Mouse (Mus musculus) v-Abl transformed pro-B cells (cell line): ENCODE data around the gene Plin3.

Source experiments
- in situ Hi-C, 2 experiments: fragments of 400-800 bp; cut with MboI; formaldehyde crosslinking; loops; one replicate each; pipeline ENCODE4 v1.15.1; 2025; ENCODE audit not compliant: unreplicated experiment in 2 of 2

The Plin3 gene

DNA sequence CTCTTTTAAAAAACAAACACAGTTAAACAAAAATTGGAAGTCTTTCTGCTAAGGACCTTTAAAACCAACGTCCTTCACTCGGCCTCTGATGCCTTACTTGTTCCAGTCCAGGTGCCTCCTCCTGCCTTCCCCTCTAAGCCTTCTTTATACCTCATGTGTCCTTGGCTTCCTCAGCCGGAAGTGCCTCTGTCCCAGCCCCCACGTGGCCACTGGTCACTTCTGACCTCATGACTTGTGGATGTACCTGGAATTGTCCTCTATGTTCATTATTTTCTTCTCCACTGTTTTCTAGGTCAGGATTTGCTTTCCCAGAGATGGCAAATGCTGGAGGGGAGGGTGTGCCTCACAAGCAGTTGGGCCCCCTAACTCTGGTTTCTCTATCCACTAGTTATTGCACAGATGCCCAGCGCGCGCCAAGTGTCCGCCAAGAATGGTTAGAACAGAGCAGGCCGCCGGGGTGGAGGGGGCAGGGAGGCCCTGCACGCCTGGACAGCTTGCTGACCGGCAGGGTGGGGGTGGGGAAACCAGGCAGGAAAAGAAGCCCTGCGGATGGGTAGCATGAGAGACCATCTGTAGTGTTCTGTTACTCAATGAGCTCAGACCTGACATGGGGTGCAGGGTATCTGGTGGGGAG lies 9.8 kb upstream of the Plin3 start:
- in situ Hi-C loops: no loop called here

DNA sequence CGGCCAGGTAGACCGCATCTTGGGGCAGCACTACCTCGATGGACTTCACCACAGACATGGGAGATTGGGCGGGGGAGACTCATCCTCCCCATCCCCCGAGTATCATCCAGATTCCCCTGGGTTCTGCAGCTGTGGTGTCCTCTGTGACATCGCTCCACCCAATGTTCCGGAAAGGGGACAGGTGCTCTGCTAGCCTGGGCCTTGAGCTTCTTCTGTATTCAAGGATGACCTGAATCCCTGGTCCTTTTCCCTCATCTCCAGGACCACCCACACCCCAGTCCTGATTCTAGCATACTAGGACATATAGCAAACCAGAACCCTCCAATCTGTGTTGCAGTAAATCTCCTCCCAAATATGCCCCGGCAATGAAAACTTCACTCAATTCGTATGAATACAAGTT lies 7.5 kb upstream of the Plin3 start, which contains the start of gene Arrdc5:
TSS of gene Arrdc5 (minus strand) at position 101 of the 400 bp plus-strand sequence.
- in situ Hi-C loops: no loop called here

DNA sequence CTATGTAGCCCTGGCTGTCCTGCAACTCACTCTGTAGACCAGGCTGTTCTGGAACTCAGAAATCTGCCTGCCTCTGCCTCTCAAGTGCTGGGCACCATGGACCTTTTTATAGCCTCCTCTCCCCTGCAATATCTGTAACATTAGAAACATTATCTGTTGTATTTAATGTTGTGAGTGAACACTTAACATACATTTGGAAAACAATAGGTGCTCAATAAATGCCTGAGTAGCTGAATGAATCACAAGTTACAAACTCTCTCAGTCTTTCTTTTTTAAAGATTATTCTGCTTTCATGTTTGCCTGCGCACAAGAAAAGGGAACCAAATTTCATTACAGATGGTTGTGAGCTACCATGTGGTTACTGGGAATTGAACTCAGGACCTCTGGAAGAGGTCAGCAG lies 5.6 kb upstream of the Plin3 start:
- in situ Hi-C loops: no loop called here

DNA sequence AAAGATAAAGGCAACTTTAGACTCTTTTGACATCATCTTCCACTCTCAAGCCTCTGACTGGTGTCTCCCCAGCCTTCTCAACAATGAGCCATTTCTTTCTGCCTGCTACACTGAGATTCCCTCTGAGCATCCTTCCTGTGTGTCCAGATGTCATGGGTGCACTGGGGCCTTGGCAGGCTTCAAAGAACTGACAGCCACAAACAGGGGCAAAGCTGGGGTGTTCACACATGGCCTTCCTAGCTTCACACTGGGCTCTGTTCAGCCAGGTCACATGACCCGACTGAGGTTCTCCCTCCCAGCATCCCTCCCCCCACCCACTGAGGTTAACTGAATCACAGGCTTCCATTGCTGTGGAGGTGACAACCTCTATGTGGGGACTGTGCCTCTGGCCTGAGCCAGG lies 3.5 kb upstream of the Plin3 start:
- in situ Hi-C loops: no loop called here

DNA sequence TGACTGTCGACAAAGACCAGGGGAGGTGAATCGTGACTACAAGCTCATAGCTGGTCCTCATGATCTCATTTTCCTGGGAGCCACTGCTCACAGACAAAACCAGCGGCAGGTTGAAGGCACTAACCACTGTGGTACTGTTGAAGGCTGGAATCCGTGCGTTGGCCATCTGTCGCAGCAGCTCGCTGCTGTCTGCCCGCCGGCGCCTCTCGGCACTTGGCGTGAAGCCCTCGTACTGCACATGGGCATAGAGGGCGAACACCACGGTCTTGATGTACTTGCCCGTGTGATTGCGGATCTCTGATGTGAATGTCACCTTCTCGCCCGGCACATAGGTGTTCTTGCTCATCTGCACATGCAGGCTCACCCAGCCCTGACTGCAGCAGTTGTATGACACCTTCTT lies 1.6 kb upstream of the Plin3 start:
- in situ Hi-C loops: no loop called here

DNA sequence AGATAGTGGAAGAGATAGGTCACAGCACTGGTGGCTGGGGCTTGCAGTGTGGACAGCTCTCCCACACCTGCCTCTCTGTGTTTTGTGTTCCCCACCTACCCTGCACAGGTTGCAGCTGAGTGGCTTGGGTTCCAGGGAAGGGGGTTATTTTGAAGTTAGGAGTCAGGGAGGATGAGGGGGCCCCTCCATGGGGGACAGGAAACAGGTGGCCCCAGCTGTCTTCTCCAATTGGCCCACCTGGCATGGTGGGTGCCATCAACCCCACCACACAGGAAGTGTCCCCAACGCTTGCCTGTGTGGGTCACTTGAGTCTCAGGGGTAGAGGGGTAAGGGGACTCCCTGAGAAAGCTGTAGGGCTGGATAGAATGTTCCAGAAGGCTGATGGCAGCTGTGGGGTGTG lies 618 bp upstream of the Plin3 start:
- in situ Hi-C loops: no loop called here

DNA sequence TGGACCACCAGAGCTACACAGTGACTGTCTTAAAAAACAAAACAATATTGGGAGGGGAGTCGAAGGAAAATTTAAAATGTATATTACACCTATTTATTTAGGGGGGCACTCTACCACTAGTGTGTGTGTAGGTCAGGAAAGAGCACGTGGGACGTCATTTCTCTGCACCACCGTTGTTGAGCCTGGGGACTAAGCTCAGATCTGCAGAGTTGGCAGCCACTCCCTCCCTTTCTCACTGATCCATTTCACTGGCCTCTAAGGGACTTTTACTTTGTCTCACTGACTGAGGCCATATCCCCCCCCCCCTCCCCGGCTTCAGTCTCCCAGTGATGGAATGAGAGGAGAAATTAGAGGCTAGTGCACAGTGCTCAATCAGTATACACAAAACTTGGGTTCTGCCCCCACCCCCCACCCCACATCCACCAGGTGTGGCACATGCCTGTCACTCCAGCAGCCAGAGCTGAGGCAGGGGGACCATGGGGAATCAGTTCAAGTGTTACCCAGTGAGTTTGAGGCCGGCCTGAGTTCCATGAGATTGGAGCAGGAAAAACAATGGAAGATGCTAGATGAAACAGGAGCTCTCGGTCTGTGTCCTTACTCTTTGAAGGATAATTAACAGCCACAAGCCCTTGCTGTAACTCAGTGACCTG lies 722 bp downstream of the Plin3 start:
- in situ Hi-C loops: no loop called here

DNA sequence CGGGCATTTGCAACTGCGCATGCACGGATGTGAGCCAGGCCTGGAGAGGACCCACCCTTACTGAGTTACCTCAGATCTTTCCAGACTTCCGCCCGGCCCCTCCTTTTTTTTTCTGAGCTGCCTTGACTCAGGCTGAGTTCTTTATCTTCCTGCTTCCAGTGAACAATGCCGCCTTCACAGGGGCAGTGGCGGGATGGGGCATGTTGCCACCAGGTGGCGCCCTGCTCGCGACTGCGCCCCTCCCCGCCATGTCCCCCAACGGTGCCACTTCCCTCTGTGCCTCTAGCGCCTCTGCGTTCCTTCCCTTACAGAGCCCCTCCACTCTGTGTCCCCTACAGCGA lies 1.5 kb downstream of the Plin3 start:
- in situ Hi-C loops: no loop called here

DNA sequence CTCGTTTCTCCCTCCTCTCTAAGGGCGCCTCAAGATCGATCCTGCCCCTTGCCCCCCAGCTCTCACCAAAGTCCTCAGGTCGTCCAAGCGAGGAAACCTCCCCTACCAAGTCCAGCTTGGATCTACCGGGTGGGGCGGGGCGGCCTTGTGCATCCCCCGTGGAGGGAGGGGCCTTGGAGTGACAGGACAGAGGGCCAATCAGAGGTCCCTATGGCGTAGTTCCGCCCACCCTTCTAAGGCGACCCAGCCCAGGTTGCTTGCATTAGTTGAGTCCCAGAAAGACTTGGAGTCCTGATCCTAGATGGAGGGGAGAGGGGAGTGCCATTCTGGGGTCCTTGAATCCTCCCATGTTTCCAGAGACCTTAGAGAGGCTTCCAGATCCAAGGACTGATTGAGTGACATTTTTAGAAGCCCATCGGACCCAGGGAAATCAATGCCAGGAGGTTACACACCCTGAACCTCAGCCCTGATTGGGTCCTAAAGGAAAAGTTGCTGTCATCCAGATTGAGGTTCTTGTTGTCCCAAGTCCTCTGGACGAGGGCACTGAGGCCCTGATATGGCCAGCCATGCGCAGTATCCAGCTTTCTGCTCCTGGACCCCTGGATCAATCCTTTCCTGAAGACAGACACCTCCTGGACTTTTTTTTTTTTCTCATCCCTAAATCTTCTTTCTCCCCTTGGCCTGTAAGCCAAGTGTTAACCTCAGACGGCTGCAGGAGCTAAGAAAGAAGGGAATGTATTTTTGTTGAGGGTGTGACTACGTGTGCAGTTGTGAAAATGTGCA lies 2.1 kb downstream of the Plin3 start:
- in situ Hi-C loops: no loop called here

DNA sequence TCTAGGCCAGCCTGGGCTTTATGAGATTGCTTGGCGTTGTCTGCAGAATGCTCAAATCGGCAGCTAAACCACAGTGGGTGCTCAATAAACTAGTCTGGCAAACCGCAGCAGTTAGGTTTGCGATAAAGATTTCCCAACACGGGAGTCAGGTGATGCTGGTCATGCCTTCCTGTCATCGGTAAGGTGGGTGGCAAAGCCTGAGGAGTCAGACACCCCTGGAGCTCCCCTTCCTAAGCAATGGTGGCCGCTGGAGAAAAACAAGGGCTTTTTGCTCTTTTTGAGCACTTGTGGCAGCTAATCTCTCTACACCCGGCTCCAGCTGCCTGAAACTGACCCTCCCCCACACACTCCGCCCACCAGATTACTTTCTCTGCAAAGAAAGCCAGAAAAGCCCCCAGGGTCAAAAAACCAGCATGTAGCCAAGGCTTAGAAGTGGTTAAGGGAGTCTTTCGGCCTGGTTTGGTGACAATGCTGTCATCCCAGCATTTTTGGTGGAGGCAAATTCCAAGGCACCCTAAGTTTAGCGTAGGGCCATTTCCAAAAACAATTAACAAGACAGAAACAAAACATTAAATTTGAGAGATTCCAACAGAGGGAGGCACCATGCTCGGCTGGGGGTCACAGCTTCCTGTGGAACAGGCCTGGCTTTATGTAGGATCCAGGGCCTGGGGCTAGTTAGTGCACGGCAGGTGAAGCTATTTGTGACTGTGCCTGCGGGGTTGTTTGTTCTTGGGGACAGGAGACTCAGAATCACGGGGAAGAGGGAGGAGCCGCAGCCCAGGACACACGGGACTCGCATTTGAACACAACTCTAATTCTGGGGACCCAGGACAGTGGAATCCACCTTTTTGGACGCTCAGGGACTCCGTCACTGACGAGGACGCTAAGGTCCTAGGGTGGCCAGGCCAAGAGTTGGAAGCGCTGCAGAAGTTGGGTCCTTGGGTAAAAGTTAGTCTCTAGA lies 3.0 kb downstream of the Plin3 start:
- in situ Hi-C loops: no loop called here

DNA sequence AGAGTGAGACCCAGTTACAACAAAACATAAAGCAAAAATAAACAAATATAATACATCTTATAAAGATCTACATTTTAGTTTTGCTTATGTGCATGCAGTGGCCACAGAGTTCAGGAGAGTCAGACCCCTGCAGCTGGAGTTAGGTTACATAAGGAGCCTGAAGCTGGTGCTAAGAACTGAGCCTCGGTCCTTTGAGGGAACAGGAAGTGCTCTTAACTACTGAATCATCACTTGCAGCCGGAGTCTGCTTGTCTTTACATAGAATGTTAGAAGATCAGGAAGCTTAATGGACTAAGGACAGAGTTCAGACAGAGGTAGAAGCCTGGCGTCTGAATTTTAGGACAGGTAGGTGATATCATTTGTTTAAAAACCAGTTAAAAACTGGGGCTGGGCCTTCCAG lies 3.8 kb downstream of the Plin3 start:
- in situ Hi-C loops: no loop called here

DNA sequence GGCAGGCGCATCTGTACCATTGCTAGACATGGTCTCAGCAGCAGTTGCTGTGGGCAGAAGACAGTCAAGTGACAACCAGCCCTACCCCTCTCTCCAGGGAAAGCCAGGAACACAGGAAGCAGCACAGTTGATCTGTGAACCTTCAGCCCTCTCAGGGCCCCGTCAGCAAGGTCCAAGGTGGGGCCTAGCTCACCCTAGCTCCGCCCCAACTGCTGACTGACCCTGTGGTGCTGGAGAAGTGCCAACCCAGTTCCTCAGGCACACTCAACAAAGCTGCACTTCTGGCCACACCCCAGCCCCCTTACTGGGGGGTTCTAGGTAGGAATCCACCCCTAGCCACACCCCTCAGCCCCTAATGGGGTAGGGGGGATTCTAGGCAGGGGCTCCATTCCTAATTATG lies 4.8 kb downstream of the Plin3 start:
- in situ Hi-C loops: no loop called here

DNA sequence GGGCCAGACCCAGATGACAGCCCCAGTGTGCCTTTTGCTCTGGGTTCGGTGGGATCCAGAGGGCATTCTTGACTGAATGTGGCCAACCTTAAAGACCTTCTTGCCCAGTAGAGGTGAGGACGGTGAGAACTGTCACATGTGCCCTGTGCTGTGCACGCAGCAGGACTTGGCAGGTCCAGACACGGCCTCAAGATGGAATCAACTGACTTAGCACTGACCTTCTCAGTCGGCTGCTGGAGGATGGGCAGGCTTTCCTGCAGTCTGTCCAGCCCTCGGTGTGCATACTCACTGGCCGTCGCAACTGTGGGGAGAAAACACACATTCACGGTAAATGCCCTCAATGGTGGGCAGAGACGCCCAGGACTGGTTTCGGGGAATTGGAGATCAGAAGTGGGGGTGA lies 6.7 kb downstream of the Plin3 start:
- in situ Hi-C loops: no loop called here

DNA sequence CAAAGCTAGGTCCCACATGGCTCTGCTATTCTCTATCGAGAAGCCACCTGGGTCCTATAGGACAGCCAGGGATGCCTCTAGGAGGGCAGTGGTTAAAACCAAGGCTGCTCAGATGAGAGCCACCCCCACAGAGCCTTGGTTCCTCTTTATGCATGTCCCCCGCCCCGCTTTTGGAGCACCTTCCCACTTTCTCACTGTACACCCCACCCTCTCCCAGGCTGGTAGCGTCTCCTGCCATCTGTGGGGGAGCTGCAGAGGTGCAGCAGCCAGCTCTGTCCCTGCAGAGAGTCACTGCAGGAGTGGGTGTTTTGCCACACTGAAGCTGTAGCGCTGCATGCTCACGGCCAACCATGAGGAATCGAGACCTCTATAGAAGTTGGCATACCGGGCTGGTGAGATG lies 9.4 kb downstream of the Plin3 start:
- in situ Hi-C loops: no loop called here

DNA sequence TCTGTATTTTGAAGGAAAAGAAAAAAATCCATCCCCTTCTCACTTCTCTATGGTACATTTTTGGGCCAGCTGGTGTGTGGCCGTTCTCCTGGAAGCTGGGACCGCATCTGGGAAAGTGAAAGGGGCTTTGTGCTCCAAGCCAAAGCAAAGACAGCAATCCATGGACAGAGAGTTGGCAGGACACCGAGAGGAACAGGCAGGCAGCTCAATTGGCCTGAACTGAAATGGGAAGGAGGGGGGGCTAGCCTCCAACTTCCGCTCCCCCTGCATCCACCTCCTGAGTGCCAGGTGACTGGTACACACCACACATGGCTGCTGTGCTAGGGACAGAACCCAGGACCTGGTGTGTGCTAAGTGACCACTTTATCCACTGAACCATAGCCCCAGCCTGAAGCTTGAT lies 9.9 kb downstream of the Plin3 start:
- in situ Hi-C loops: no loop called here

DNA sequence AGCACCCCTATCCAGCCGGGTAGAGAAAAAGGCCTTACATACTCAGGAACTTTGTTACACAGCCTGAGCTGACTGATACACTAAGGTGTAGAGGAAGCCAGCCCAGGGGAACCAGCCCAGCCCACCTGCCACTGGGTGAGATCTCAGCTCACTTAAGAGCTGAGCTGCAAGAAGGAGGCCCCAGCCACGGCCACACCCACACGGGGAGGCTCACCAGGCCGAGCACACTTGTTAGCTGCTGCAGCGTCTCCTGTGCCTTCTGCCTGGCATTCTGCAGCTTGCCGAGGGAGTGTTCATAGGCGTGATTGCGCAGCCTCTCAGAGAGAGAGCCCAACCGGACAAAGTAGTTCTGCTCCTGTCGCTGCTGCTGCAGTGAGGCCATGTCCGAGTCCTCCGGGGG lies 11.5 kb downstream of the Plin3 start:
- in situ Hi-C loops: no loop called here

DNA sequence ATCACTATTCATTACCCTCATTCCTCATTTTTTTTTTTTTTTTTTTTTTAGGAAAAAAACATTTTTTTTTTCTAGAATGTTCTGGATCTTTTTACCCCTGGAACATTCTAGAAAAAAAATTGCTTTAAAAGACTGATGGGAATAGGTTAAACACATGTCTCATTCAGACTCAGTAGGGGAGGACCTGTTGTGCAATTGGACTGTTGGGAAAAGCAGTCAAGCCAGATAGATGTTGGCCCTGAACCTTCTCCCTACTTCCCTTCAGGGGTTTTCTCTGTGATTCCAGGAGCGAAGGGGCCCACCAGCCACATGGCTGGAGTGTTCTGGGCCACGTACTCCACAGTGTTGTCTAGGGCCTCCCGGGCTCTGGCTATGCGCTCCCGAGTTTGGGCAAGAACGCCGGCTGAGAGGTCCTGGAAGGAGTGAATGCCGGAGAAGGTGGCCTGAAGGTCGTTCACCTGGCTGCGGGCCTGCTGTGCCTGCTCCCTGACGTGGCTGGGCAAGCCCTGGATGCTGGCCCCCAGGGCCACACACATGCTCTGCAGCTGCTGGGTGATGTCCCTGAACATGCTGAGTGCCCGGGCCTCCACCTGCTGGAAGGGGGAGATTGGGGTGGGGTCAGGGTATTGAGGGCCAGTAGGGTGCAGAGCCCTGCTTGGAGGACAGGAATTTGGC lies 13.1 kb downstream of the Plin3 start:
- in situ Hi-C loops: loop anchor here (5.0 kb wide), 1 partner anchor 33 kb away; no protein-coding TSS in a partner anchor

DNA sequence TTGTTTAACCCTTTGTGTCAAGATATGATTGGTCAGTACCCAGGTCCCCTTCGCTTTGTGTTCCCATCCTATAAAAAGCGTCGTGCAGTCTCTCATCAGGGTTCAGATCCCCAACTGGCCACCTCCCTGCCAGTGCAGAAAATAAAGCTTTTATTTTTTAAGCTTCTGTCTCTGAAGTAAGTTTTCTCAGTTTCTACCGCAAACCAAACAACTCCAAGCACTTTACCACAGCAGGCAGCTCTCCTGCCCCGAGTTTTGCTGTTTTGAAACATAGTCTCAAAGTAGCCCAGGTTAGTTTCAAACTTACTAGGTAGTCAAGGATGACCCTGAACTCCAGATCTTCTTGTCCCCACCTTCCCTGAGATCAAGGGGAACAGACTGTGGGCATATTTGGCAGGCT lies 14.3 kb downstream of the Plin3 start:
- in situ Hi-C loops: loop anchor here (5.0 kb wide), 1 partner anchor 34 kb away; no protein-coding TSS in a partner anchor

DNA sequence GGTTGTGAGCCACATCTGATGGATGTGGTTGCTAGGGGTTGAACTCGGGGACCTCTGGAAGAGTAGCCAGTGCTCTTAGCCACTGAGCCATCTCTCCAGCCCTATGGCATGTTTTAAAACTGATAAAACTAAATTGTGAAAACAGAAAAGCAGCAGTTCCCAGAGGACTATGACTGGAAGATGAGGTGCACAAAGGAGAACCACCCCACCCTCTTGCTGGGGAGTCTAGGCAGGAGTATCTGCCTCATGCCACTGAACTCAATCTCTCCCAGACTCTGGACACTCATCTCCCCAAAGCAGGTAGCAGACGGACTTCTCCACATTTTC lies 15.1 kb downstream of the Plin3 start:
- in situ Hi-C loops: loop anchor here (5.0 kb wide), 1 partner anchor 35 kb away; no protein-coding TSS in a partner anchor
